Mouse (Mus musculus) ovary, postnatal 14 days (tissue): ENCODE results near the gene Akr1cl.
"Not testable (repeated sequence)": the region's sequence is repeated elsewhere in the genome, so short reads cannot be mapped to it uniquely, and the experiment has no call there.

ENCODE experiments used
- DNase-seq: peaks from one replicate; pipeline ENCODE4 v3.0.0; 2022; ENCODE audit warnings: low spot score

The Akr1cl gene

GRCm38 (mm10) chr1:65032641-65033040 lies at the start of gene Akr1cl:
Akr1cl (minus strand) TSS chr1:65032759.
- no peak for DNase-seq

DNA sequence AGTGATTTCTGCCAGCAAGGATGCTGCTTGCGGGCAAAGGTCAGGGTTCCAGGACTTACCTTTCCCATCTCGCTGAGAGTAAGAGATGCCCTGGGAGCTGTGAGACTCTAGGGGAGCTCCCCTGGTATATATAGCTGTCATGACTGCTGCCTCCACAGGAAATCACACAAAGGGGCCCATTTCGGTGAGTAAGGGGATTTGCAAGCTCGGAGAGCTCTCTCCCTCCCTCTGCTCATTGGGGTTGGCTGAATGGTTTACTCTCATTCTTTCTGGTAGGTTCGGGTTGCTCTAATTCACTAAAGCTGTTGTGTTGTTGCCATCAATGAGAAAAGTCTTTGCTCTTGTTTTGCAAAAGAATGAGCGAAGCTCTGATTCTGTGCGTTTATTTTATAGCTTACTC lies 49.6 kb upstream of the Akr1cl start, which contains the start of gene Crygb:
Gene Crygb (minus strand): TSS at position 101 of the 400 bp plus-strand sequence.
- no peak for DNase-seq

GRCm38 (mm10) chr1:65075607-65076006 lies 43.0 kb upstream of the Akr1cl start:
- no peak for DNase-seq

- no peak for DNase-seq
Measured at GRCm38 (mm10) chr1:65073589-65073988, 41.0 kb upstream of the Akr1cl start, which contains the start of gene Crygc. Crygc (minus strand) TSS chr1:65073689.

- no peak for DNase-seq
Measured at GRCm38 (mm10) chr1:65067842-65068241, 35.3 kb upstream of the Akr1cl start.

DNA sequence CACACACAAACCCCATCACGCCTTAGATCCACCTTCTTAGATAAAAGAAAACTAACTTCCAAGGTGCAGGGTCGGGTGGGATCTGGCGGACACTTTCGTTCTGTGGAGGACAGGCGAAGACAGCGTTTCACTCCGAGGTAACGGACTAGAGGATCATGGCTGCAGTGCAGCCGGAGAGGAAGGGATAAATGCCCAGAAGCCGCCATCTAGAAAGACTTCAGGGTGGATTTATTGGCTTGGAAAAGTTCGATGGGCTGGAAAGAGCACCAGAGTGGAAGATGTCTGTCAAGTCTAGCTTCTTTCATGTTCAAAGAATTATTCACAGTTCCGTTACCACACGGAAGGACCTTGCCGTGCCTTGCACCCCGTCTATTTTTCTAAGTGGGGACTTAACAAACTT lies 31.6 kb upstream of the Akr1cl start:
- DNase-seq = no peak

DNA sequence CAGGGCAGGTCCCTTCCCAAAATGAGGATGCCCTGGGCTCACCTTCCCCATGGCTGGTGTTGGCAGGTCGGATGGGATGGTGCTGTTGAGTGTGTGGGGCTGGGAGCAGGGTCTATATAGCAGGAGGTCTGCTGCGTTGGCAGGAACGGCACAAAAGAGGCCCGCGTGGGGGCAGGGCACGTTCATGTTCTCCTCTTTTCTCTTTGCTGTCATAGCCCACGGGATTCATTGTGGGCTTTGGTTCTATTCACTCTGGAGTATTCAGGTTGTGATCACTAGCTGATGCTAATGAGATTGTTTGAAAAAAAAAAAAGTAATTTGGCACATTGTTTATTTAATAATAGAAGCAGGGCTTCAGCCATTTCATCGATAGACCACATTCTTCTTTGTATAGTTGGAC lies 30.8 kb upstream of the Akr1cl start, which contains the start of gene Crygd:
Gene Crygd (minus strand): TSS at position 101 of the 400 bp plus-strand sequence.
- DNase-seq = no peak

GRCm38 (mm10) chr1:65052140-65052539 lies 19.6 kb upstream of the Akr1cl start:
- no peak for DNase-seq

- DNase-seq = no peak
Measured at GRCm38 (mm10) chr1:65051696-65052095, 19.1 kb upstream of the Akr1cl start.

GRCm38 (mm10) chr1:65050952-65051351 lies 18.4 kb upstream of the Akr1cl start, which contains the start of gene Cryge:
Cryge (minus strand) TSS chr1:65051149.
- not testable (repeated sequence) for DNase-seq

- peak; percentile 28 for DNase-seq
Measured at GRCm38 (mm10) chr1:65048781-65049180, 16.2 kb upstream of the Akr1cl start.

DNA sequence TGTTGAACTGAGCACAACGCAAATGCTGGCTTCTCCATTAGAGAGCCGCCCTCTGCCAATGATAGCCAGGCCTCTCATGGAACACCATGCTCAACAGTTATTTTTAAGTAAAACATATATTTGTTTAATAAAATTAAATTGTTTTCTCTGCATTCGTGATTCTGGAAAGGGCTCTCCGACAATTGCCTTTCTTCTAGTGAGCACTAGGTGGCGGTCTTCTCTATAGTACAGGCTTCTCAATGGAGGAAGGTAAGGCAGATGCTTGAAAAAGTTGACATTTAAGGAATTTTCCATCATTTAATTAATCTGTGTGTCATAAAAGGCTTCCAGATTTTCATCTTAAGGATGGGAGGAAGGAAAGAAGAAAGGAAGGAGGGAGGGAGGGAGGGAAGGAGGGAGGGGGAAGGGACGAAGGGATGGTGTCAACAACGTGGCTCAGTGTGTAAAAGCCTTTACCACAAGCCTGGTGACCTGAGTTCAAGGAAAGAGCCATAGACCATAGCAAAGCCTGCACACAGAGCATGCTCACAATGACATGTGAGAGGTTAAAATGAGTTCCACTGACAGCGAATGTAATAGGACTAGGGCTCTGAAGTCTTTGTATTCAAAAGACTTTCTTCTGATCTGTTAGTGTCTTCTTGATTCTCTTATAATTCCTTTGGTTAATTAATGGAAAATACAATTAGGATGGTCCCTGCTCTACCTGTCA lies 14.0 kb upstream of the Akr1cl start:
- no peak for DNase-seq

DNA sequence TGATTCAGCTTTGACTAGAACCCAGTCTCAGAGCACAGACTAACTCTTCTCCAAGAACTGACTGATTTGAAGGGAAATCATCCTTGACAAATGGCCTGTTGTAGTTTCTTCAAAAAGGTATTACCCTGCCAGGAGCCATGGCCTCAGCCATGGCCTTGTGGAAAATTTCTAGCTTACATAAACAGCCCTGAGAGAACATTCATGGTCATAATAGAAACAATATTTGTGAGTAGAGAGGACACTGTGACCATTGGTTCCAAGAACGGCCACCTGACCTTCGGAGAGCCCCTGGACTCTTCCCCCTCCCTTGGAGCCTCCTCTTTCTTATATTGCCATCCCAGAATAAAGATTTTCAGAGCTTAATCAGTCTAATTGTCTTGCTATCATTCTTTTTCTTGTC lies 10.9 kb upstream of the Akr1cl start:
- no peak for DNase-seq

DNA sequence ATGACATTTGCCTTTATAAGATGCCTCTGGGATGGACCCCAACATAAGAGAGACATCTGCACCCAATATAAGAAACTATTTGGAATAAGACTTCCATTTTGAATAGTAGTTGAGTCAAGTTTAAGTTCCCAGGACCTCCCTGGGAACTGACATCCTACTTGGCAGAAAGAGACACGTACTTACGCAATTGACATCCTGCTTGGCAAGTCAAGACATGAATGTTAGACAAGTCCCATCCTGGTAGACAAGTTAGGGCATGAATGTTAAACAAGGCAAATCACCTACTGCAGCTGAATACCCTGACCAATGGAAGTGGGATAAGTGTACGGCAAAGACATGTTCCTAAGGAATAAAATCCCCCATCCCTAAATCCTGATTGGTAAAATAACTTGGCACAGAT lies 9.3 kb upstream of the Akr1cl start:
- no peak for DNase-seq

DNA sequence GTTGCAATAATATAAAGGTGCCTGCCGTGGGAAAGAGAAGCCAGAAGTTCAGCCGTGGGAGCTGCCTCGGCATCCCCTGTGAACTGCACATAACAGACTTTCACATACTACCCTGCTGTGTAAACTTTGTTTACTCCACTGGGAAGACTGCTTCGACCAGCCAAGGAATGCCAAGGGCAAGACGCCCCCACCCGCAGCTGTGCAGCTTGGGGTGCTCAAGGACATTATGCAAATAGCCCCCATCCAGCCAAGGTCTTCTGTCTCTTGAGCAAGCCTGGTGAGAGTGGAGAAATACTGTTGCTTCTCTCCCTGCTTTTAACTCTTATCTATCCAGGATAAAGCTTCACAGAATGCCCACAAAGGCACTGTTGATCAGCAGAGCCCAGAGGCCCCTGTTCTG lies 8.2 kb upstream of the Akr1cl start:
- peak; percentile 45 for DNase-seq

DNA sequence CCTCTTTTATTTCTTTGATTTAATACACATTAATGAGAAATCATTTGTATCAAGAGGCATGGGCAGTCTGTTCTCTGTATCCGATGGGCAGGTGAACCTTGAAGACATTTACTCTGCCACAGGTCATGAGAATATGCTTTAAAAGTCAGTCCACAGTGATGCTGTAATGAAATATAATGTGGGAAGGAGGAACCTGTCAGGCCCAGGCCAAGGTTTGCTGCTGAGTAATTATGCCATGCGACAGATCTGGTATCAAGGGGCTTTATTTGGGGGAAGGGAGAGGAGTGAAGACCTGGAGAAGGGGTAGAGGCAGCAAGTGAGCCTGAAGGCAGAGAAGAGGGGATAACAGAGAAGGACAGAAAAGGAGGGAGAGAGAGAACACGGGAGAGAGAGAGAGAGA lies 7.1 kb upstream of the Akr1cl start:
- DNase-seq = no peak

DNA sequence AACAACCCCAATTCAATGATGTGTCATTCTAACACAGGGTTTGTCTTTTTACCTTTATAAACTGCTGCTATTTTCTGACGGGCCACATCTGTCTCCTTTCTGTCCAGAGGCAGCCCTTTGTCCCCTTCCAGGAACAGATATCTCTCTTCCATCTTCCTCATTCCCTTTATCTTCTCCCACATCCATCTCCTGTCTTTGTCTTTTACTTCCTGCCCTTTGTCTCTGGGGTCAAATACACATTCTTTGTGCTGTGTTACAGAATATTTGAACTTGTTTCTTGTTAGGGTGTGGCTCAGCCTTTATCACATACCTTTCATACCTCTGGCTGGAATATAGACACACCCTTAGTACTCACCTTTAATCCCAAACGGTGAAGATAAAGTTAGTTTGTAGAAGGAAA lies 5.0 kb upstream of the Akr1cl start:
- no peak for DNase-seq

DNA sequence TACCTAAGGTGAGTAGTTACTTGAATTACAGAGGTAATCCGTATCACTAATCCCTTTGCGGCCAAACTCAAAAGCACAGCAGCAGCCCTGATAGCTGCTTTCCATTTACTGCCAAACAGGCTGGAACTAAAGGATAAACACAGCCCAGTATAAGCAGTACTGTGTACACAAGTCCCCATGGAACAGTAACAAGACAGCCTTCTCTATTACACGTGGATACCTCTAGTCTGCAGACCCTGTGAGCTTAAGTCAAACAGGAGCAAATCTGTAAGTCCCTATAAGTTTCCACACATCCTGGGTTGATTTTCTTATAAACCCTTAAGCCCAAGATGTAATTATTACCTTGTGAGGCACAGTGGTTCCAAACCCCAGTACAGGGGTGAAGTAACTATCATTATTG lies 3.0 kb upstream of the Akr1cl start:
- DNase-seq = no peak

- no peak for DNase-seq
Measured at GRCm38 (mm10) chr1:65028206-65028605, 4.4 kb downstream of the Akr1cl start.

DNA sequence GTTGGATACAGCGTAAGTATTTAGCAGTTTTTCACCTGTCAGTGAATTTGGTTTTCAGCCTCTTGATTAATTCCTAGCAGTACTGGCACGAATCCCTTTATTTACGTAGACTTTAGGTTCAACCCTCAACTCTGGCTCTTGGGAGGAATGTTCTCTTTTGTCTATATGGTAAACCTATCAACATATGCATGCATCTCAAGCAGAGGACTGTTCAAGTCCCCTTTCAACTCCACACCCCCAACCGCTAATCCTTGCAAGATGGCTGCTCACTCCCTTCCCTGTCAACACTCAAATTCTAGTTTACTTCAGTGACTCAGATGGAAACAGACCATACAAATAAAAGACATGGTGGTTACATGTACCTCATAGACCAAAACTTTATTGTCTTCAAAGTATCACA lies 19.8 kb downstream of the Akr1cl start:
- no peak for DNase-seq

DNA sequence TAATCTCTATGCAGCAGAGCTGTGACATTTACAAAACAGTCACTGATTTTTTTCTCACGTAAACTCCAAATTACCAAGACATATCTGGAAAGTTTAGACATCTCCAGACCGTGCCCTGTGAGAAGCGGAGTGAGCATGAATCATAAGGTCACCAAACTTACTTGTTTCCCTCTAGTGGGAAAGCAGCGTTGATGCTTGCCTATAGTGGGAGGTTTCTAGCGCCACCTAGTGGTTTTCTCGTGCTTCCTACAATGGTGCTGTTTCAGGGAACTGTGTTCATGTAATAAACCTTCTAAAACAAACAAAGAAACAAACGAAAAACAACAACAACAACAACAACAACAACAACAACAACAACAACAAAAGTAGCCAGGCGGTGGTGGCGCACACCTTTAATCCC lies 22.4 kb downstream of the Akr1cl start:
- DNase-seq = peak; percentile 52

DNA sequence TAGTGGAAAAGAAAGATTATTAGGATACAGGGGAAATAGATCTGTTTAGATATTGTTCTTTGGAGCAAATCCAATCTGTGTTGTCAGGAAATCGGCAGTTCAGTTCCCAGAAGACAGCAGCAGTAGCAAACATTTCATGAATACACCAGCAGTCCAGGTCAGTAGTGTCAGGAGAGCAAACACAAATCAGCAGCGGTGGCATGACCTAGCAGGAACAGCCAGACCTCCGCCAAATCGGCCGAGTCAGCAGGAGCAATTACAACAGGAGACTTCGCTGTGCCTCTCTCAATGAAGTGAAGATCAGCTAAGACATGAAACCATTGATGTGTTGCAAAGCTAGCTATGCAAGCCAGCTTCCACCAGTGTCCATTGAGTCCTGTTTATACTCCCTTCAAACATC lies 27.0 kb downstream of the Akr1cl start:
- DNase-seq = no peak

GRCm38 (mm10) chr1:65004526-65004925 lies 28.0 kb downstream of the Akr1cl start:
- DNase-seq = no peak

GRCm38 (mm10) chr1:64993206-64993605 lies 39.4 kb downstream of the Akr1cl start:
- no peak for DNase-seq
